Mouse (Mus musculus): ENCODE results near the gene Cul7.

Cul7 gene

GRCm38 (mm10) chr17:46628471-46628790 is 21.7 kb upstream of the Cul7 start:
- in situ Hi-C loops (cut with MboI; ENCODE audit: unreplicated experiment in 2 of 2), result no loop called here

- in situ Hi-C loops (cut with MboI; ENCODE audit: unreplicated experiment in 2 of 2), result no loop called here
Observed at GRCm38 (mm10) chr17:46628791-46629684, 21.1 kb upstream of the Cul7 start, which contains the start of gene Ptk7. Gene Ptk7, minus strand, starts transcription at chr17:46629504.

GRCm38 (mm10) chr17:46629685-46630441 is 20.3 kb upstream of the Cul7 start:
- in situ Hi-C loops (cut with MboI; ENCODE audit: unreplicated experiment in 2 of 2), result loop anchor here in 1 of 2 experiments (10.0 kb wide), 1 partner anchor 105 kb away; no protein-coding TSS in a partner anchor

GRCm38 (mm10) chr17:46636831-46637523 is 13.2 kb upstream of the Cul7 start:
- in situ Hi-C loops (cut with MboI; ENCODE audit: unreplicated experiment in 2 of 2), result loop anchor here in 1 of 2 experiments (10.0 kb wide), 1 partner anchor 112 kb away; no protein-coding TSS in a partner anchor

GRCm38 (mm10) chr17:46639929-46640328 is 10.2 kb upstream of the Cul7 start:
- in situ Hi-C loops (cut with MboI; ENCODE audit: unreplicated experiment in 2 of 2), result loop anchor here (10.0 kb wide), 2 partner anchors 115 to 135 kb away; partner anchors contain the start of gene 2310039H08Rik (in 1 of the 2)

GRCm38 (mm10) chr17:46642060-46642459 is 8.1 kb upstream of the Cul7 start:
- in situ Hi-C loops (cut with MboI; ENCODE audit: unreplicated experiment in 2 of 2), result loop anchor here in 1 of 2 experiments (10.0 kb wide), 1 partner anchor 133 kb away; the partner anchor contains the start of gene 2310039H08Rik

- in situ Hi-C loops (cut with MboI; ENCODE audit: unreplicated experiment in 2 of 2), result loop anchor here in 1 of 2 experiments (10.0 kb wide), 1 partner anchor 131 kb away; the partner anchor contains the start of gene 2310039H08Rik
Observed at GRCm38 (mm10) chr17:46644152-46644805, 5.9 kb upstream of the Cul7 start.

- in situ Hi-C loops (cut with MboI; ENCODE audit: unreplicated experiment in 2 of 2), result loop anchor here in 1 of 2 experiments (10.0 kb wide), 1 partner anchor 130 kb away; the partner anchor contains the start of gene 2310039H08Rik
Observed at GRCm38 (mm10) chr17:46644916-46645475, 5.1 kb upstream of the Cul7 start.

- in situ Hi-C loops (cut with MboI; ENCODE audit: unreplicated experiment in 2 of 2), result loop anchor here in 1 of 2 experiments (10.0 kb wide), 1 partner anchor 129 kb away; the partner anchor contains the start of gene 2310039H08Rik
Observed at GRCm38 (mm10) chr17:46645561-46646321, 4.4 kb upstream of the Cul7 start, which contains the start of the genes Klc4 and Mrpl2. Gene Klc4, minus strand, starts transcription at chr17:46646022. Gene Mrpl2, plus strand, starts transcription at chr17:46646229.

- in situ Hi-C loops (cut with MboI; ENCODE audit: unreplicated experiment in 2 of 2), result loop anchor here in 1 of 2 experiments (10.0 kb wide), 1 partner anchor 129 kb away; the partner anchor contains the start of gene 2310039H08Rik
Observed at GRCm38 (mm10) chr17:46646322-46646662, 3.8 kb upstream of the Cul7 start.

GRCm38 (mm10) chr17:46647279-46647678 is 2.9 kb upstream of the Cul7 start:
- in situ Hi-C loops (cut with MboI; ENCODE audit: unreplicated experiment in 2 of 2), result loop anchor here in 1 of 2 experiments (10.0 kb wide), 1 partner anchor 128 kb away; the partner anchor contains the start of gene 2310039H08Rik

GRCm38 (mm10) chr17:46648436-46648835 is 1.7 kb upstream of the Cul7 start:
- in situ Hi-C loops (cut with MboI; ENCODE audit: unreplicated experiment in 2 of 2), result loop anchor here in 1 of 2 experiments (10.0 kb wide), 1 partner anchor 126 kb away; the partner anchor contains the start of gene 2310039H08Rik

GRCm38 (mm10) chr17:46649811-46650210 is 326 bp upstream of the Cul7 start:
- in situ Hi-C loops (cut with MboI; ENCODE audit: unreplicated experiment in 2 of 2), result loop anchor here in 1 of 2 experiments (10.0 kb wide), 1 partner anchor 125 kb away; the partner anchor contains the start of gene 2310039H08Rik

- in situ Hi-C loops (cut with MboI; ENCODE audit: unreplicated experiment in 2 of 2), result no loop called here
Observed at GRCm38 (mm10) chr17:46651292-46651691, 1.2 kb downstream of the Cul7 start.

- in situ Hi-C loops (cut with MboI; ENCODE audit: unreplicated experiment in 2 of 2), result no loop called here
Observed at GRCm38 (mm10) chr17:46651755-46652547, 1.8 kb downstream of the Cul7 start.

- in situ Hi-C loops (cut with MboI; ENCODE audit: unreplicated experiment in 2 of 2), result no loop called here
Observed at GRCm38 (mm10) chr17:46656054-46656453, 5.9 kb downstream of the Cul7 start.

- in situ Hi-C loops (cut with MboI; ENCODE audit: unreplicated experiment in 2 of 2), result no loop called here
Observed at GRCm38 (mm10) chr17:46661351-46661750, 11.2 kb downstream of the Cul7 start.
